Mouse (Mus musculus) urinary bladder, postnatal 10 days (tissue): Measurements from ENCODE around the gene Itpkc.
A peak's percentile ranks its signal among the peaks of the same experiment; 100 is the strongest.

Experiments used
- DNase-seq: peaks from one replicate; pipeline ENCODE4 v3.0.0; 2022; ENCODE audit warnings: low spot score

Gene Itpkc

DNA sequence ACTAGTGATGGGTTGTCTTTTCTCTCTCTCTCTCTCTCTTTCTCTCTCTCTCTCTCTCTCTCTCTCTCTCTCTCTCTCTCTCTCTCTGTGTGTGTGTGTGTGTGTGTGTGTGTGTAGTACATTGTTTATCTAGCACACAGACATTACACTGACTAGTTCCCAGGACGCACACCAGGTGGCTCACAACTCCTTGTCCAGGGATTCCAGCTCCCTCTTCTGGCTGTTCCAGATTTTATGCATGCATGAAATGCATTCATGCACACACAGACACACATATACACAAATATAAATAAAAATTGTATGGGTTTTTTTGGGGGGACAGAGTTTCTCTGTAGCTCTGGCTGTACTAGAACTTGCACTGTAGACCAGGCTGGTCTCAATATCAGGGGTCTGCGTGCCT is 9.1 kb upstream of the Itpkc start:
- no peak for DNase-seq

DNA sequence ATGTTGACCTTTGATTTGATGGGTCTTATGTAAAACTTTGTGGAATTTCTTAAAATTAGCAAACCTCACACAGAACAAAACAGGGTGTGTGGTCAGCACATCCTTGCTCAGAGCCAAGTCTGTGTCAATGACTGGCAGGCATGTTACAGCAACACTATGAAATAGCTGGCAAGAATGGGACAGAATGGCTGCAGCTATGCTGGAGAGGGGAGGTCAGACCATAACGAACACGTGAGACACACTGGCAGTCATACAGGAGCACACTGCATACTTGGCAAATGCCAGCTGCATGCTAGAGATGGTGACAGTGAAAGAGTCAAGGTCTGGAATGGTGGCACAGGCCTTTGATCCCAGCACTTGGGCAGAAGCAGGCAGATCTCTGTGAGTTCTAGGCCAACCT is 7.3 kb upstream of the Itpkc start:
- no peak for DNase-seq

DNA sequence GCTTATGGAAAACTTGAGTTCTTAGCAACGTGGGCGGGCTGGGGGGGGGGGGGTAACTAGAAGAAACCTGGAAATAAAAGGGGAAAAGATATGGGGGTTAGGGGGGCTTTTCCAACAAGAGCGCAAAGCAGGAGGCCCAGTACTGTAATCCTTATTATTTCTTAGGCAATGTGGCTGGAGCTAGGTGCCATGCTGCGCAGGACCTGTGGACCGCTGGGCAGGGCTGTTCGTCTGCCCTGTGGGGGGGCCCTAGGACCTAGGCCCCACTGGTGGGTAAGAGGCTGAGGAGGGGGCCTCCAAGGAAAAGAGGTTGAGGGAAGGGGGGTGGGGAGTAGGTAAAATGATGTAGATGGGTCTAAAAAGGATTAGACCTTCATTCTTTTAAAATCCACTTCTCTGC is 4.8 kb upstream of the Itpkc start:
- no peak for DNase-seq

DNA sequence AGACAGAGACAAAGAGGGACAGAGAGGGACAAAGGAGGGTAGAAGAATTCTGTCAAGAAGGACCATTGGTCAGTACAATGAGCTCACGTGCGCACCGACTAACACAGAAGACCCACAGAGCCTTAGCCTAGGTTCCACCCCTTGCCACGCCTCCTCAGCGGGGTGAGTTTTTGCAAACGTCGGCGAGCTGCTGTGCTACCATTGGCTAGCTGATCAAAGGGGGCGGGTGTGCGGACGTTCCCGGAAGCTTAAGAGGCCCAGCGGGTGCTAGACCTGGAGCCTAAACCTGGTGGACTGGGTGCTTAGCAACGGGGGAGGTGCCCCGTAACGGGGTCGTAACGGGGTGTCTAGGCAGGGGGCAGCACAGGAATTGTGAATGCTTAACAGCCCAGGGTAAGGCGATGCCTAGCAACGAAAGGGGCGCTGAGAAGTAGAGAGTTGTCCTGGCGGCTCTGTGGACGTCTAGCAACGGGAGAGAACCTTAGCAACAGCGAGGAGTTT is 4.4 kb upstream of the Itpkc start, which contains the start of gene Coq8b:
Coq8b (plus strand) TSS at position 243 of the 501 bp plus-strand sequence.
- peak; percentile 49 for DNase-seq

DNA sequence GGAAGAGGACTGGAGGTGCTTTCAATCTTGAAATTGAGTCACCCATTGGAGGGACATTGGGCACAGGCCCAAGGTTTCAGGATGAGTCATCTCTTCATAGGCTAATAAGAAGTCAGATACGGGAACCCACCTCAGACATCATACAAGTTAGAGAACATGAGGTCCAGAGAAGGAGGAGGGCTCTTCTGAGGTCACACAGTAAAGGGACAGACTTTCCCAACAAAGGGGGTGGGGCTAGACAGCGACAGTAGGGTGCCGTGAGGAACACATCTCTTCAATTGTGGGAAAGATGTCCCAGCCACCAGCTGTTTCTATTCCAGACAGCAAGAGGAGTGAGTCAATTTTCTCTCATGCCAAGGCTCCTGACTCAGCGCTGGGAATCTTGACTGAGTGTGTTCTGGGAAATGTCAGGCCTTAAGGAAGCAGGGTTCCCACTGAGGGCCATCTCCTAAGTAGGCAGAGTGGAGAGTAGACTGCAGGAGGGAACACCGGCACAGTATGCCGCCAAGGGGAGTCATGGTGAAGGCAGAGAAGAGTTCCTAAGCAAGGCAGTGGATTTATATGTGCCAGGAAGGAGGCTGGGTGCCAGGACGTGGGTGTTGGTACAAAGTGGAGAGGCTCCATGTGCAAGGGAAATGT is 3.4 kb upstream of the Itpkc start:
- DNase-seq, result no peak

DNA sequence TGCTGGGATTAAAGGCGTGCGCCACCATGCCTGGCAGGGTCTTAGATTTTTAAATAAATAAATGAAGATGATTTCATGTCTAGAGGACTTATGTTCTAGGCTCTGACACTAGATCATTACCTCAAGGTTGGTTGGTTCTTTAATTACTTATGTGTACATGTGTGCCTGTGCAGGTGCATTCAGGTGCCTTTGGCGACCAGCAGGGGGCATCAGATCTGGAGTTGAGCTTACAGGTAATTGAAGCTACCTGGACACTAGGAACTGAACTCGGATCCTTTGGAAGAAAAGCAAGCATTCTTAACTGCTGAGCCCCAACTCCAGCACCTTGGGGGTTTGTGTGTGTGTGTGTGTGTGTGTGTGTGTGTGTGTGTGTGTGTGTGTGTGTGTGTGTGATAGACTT is 2.3 kb upstream of the Itpkc start:
- no peak for DNase-seq

DNA sequence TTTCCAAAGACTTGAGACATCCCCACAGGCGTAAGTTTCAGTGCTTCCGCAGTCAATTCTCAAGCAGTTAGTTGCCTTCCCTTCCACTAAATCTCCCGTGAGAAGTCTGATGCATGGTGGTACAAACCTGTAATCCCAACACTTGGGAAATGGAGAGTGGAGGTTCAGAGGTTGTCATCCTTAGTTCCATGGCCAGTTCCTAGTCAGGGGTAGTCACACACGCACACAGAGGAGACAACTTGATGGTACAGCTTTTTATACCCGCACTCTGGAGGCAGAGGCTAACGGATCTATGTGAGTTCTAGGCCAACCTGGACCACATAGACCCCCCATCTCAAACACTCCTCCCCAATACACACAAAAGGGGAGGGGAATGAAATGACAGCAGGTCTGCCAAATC is 404 bp upstream of the Itpkc start:
- no peak for DNase-seq

DNA sequence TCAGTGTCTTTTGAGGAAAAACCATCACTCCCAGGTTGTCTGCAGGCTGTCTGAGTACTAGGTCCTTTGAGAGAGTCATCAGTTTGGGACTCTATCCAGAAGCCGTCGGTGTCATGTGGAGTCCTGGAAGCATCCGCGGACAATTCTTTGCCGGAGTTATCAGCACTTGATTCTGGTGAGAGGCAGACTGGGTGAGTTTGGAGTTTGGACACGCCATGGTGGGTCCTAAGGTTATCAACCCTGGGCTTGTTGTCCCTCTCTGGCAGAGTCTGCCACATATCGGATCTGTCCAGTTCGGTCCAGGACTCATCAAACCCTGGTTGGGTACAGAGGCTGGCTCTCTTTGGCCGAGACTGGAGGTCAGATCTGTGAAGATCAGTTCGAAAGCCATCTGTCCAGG is 785 bp downstream of the Itpkc start:
- no peak for DNase-seq

DNA sequence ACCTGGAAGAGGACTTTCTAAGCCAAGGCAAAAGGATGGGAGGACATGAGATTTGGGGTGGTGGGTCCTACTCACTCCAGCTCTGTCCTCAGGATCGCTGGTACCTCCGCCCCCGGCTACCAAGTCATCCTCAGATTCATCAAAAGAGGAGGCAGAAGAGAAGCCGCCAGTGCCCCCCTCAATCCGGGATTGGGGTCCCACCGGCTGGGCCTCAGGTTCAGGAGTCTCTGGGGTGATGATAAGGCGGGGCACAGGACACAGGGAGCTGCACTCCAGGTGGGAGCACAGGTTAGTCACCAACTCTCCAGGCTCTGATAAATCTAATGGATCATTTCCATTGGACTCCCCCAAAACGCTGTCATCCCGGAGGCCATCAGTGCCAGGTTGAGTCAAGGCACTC is 1.2 kb downstream of the Itpkc start:
- no peak for DNase-seq

DNA sequence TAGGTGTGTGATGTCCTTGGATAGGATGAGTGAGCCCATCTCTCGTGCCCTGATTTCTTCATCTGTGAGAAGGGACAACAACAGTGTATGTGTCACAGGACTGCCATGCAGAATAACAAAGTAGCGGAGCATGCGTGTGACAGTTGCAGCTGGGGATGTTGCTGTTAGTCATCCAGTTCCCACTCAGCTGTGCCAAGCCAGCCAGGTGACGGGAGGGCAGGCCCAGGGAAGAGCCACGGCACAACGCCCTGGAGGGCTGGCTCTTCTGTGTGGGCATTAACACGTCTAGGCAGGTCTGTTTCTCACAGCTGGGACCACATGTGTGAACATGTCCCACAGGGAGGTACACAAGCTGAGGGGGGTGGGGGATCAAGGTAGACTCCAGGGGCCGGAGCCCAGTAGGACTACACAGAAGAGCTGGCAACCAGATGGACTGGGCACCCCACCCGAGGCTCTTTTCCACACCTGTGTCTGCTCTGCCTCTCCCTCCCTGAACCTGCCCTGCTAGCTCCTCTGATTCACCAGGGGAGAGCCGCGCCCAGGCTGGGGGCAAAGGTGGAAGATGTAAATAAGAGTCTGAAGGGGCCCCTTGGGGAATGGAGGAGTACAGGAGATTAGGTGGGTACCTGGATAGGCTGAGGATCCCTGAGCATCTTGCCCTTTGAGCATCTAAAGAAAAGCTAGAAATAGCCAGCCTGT is 3.4 kb downstream of the Itpkc start:
- no peak for DNase-seq

DNA sequence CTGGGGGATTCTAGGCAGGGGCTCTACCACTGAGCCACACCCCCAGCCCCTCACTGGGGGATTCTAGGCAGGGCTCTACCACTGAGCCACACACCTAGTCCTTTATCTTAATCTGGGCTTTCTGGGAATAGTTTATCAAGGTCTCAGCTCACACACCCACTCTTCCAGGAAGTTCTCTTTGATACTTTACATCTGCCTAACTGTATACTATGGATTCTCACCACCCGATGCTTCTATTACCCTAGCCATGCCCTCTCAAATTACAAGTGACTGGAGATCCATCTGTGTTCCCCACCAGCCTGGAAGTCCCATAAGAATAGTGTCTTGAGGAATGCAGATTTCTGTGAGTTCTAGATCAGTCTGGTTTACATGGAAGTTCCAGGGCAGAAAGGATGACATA is 5.9 kb downstream of the Itpkc start:
- DNase-seq, result no peak

DNA sequence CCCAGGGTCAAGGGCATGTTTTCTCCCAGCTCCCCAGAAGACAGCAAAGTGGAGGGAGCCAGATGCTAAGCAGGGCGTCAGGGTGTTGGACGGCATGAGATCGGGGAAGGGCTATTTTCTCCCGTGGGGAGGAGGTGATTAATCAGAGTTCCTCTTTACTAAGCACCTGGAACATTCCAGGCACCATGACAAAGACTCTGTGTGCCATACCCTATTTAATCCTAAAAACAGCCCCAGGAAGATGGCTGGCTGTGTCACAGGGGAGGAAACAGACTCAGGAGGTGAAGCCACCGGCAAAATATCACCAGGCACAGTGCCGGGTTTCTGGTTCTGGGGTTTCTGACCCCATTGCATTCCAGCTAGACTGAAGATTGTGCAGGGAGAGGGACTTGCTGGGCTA is 6.5 kb downstream of the Itpkc start:
- DNase-seq, result no peak

DNA sequence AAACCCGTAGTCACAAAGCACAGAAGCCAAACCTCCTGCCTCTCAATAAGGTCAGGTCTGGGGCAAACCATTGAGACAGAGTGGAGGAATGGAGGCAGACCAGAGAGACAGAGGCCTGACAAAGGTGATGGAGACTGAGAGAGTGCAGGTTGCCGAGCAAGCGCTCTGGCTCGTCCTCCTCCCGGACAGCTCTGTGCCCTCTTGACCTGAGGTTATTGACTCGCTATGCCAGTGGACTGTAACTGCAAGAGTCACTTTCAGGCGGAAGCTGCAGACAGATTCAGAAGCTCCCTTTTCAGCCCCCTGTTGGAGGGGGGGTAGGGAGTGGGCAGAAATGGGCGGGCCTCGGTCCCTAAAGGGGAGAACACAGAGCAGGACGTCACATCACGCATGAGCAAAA is 8.5 kb downstream of the Itpkc start:
- DNase-seq, result no peak

DNA sequence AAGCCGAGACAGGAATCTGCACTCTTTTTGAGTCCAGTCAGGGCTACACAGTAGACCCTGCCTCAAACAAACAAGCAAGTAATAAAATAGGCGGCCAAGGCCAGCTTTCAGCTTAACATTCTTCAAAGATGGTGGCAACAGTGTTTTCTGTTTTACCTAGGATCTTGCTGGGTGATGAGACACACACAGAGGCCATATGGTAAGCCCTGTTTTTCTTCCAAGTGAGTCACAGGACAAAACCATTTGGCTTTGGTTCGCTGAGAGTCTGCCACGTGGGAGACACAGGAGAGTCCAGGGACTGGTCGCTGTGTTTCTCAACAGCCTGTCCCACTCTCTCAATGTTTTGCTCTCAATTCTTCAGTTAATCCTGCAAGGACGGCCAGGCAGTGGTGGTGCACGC is 9.9 kb downstream of the Itpkc start:
- no peak for DNase-seq

DNA sequence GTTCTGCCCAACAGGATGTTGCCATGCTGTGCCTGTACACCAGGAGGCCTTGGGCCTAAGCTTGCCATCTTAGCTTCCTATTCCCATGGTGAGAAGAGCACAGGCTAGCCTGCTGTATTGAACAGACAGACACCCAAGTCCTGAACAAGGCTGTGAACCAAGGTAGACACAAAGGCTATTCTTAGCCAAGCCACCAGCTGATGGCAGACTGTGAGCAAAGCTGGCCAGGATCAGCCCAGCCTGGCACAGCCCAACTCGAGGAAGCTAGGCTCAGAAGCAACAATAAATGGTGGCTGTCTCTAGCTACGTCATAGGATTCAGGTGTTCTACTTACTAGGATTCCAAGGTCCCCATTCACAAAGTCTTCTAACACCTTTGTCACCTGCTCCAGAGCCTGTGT is 15.8 kb downstream of the Itpkc start:
- DNase-seq, result no peak

DNA sequence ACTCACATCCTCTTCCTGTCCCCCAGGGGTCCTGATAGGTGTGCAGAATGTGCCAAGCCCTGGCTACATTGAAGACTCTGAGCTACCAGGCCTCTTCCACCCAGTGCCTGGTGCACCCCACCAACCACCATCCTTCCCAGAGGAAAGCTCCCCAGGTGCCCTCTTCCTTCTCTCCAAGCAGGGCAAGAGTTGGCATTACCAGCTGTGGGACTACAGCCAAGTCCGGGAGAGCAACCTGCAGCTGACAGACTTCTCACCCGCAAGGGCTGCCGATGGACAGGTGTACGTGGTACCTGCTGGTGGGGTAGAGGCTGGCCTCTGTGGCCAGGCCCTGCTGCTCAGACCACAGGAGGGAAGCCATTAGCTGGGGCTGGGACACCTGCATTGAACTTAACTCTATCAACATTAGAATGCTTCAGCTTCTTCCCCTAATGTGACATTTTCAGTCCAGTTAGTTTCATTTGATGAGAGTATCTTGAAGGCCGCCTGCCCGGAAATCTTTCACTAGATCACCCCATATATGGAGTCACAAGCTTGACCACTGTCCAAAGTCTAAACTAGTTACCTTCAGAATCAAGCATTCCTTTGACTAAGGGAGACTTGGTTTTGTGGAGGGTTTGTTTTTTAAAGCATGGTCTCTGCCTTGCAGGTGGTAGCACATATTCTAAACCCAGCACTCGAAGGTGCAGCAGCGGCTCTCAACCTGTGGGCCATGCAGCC is 24.6 kb downstream of the Itpkc start:
- no peak for DNase-seq

DNA sequence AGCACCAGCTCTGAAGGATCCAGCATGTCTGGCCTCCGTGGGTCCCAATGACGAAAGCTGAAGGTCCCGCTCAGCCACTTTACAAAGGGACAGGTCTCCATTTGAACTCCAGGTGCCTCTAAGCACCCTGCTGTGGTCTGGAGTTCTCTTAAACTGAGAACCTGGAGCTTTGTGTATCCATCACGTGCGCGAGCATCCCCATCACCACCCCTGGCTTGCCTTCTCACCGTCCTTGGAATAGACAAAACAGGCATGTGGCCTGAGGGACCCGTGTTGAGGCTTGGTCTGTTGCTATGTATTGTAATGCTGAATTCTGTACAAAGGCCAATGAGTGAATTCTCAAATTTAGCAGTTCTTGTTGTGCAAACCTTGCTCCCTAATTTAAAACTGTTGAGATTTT is 29.7 kb downstream of the Itpkc start:
- no peak for DNase-seq

DNA sequence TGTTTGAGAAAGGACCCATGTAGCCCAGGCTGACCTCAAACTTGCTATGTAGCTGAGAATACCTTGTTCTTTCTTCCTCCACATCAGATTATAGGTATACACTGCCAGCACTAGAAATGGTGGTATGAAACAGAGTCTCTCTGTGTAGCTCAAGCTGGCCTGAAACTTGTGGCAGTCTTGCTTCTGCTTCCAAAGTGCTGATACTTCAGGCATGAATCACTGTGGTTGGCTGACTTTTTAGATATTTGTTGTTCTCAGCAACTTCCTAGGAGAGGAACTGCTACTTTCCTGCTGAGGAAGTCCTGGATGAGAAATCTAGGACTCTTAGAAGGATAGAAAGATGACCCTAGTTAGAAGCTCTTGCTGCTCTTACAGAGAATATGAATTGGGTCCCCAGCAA is 30.1 kb downstream of the Itpkc start:
- DNase-seq, result no peak

DNA sequence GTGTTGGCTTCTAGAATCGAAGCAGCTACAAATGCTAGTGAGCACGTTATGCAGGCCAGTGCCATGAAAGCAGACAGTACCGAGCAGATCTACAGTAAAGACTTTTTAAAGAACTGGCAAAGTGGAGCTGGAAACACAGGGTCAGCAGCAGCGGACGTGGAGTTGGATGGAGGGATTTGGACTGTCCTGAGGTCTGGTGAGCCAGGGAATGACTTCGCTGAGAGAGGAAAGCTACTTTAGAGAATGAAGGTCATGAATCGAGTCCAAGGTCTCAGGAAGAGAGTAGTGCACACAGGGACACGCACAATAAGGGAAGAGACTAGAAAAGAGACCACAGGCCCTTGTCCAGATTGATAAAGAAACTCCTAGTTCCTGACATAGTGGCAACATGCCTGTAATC is 30.8 kb downstream of the Itpkc start:
- no peak for DNase-seq

DNA sequence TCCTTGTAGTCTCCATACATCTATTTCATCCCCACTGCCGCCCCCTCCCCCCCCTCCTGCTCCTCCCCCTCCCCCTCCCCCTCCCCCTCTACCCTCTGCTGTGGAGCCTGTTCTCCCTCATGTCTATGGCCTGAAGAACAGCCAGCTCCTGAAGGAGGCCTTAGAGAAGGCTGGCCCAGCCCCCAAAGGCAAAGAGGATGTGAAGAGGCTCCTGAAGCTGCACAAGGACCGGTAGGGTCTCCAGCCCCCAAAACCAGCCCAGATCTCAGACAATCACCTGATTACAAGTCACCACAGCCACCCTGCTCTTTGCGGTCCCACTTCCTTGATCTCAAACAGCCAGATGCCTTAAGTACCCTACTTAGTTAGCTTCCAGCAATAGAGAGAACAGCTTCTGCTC is 31.3 kb downstream of the Itpkc start:
- no peak for DNase-seq

DNA sequence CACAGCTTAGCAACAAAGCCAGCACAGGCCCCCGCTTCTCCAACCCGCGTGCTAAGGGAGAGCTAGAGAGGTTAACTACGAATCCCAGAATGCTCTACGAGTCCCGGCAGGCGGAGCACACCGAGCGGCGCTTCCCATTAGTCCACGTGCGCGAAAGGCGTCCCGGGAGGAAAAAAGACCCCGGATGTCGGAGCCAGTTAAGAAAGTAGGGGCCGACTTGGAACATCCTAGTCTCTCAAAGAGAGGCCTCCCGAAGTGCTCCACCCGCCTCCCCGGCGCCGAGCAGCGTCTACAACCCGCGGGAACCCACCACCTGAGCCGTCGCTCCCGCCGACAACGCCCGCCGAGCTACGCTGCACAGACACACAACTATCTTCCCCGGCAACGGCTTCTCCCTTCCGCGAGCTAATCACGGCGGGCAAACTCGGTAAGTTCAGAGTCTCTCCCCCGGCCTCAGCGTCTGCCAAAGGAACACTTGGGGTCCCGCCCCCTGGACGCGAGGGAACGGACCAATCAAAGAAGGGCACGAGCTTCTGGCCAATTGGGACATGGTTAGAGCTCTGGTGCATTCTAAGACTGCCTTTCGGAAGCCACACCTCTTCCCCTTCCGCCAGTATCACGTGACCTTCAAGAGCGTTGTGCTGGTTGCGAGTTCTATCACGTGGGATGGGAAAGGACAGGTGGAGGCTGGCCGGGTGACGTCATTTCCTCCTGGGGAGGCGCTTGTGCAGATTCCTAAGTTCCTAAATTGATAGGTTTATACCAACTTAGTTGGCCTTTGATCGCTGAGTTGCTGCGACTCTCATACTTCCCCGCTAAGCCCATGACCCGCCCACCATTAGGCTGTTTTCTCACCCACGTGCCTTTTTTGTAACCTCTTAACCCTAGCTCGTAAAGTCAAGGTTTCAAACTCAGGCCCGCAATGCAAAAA is 32.5 kb downstream of the Itpkc start, which contains the start of the genes BC024978 and Snrpa:
BC024978 (plus strand) TSS at position 101 of the 931 bp plus-strand sequence.
Snrpa (minus strand) TSS at position 591 of the 931 bp plus-strand sequence.
- peak; percentile 85 for DNase-seq

DNA sequence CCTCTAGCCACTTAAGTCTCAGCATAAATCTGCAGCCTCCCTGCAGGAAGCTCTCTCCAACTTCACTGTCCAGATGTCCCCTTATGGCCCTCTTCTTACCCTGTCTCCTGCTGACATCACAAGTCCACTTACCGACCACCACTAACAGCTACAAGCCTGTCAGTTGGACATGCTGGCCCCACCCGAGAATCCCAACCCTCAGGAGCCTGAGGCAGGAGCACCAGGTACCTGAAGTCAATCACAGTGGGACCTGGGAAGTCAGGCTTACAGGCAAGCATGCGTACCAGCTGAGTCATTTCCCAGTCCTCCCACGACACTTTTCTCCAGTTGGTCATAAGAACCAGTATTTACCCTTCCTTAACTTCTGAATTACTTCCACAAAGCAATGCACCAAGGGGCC is 34.7 kb downstream of the Itpkc start:
- no peak for DNase-seq
